Mouse (Mus musculus) bone marrow macrophage, adult 2 months (primary cell): ENCODE data around the gene Tctn1.

Source experiments
- CTCF ChIP-seq: IDR thresholded peaks from 2 replicates; pipeline ENCODE4 v1.5.1; 2012; ENCODE audit warnings: low read depth, mild to moderate bottlenecking, low read length, moderate library complexity
- POLR2A ChIP-seq: IDR thresholded peaks from 2 replicates; pipeline ENCODE4 v1.6.1; 2012; ENCODE audit warnings: mild to moderate bottlenecking, low read depth, low read length, borderline replicate concordance

DNA sequence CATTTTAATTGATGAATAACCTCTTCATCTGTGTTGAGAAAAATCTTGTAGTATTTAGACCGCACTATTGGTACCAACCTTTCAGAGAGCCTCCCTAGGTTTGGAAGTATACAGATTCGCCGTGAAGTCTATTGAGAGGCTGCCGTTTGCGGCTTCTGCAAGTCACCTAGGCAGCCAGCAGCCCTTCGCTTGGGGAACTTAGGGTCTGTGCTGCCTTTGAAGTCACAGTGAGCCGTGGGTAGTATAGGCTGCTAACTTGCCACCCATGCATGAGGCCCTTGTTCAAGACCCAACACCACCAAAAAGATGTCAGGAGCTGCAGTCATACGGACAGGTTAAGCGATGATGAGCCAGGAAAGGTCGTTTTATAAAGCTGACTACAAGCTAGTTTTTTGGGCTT lies 21.9 kb upstream of the Tctn1 start:
- TF ChIP-seq CTCF (no peak), POLR2A (no peak)
